Mouse (Mus musculus): Measurements from ENCODE around the gene Trappc6a. TPM values are rescaled to one million over a fixed set of nuclear protein-coding genes. Genes with fewer than 3 reads are reported as not detected.

Gene Trappc6a
- polyA plus RNA-seq, 1 experiment from 2014 or later, result 67.8 TPM

DNA sequence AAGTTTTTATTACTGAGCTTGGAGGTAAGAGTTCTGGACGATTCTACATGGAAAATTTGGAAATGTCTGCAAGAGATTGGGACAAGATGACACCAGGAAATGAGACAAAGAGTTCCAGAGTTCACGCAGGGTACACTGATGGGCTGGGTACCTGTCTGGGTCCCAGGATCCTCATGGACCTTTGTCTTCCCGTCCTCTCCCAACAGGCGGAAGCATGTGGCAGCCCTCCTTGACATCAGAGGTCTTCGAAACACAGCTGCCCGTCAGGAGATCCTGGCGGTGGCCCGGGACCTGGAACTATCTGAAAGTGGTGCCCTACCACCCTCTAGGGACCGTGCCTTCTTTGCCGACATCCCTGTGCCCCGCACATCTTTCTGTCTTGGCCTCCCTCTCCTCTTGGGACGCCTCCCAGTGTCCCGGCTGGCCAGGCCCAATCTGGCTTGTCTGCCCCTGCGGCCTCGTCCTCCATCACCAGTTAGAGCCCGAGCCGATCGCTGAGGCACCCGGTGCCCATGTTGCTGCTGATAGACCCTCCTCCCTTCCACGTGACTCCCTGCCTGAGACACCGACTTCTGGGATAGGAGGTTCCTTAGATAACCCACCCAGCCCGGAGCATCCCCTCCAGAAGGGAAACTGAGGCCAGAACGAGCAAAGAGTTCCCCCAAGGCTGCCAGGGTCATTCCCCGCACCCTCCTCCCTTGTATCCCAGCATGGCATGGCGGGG, 13.3 kb upstream of the Trappc6a start:
- peaks cover 31% of the 10 kb centered on the region for H3K27me3 ChIP-seq
- H3K9ac ChIP-seq, result 0 out of 2 replicates have a peak overlapping the region, but pooled peaks have one; percentile 25
- no peak for ATAC-seq (ENCODE audit: low FRiP score, low read depth)
- H3K9me3 ChIP-seq, result no peaks in the 10 kb centered on the region
- no peak overlapping the region for H3K27ac ChIP-seq
- 81% methylated on average over 25 of the region's 25 CpGs for WGBS
- H3K4me1 ChIP-seq, result peaks cover 16% of the 10 kb centered on the region
- H3K4me3 ChIP-seq, result no peak overlapping the region
- no peaks in the 10 kb centered on the region for H3K36me3 ChIP-seq
- H3K4me2 ChIP-seq (replicated peaks), result no peak overlapping the region

DNA sequence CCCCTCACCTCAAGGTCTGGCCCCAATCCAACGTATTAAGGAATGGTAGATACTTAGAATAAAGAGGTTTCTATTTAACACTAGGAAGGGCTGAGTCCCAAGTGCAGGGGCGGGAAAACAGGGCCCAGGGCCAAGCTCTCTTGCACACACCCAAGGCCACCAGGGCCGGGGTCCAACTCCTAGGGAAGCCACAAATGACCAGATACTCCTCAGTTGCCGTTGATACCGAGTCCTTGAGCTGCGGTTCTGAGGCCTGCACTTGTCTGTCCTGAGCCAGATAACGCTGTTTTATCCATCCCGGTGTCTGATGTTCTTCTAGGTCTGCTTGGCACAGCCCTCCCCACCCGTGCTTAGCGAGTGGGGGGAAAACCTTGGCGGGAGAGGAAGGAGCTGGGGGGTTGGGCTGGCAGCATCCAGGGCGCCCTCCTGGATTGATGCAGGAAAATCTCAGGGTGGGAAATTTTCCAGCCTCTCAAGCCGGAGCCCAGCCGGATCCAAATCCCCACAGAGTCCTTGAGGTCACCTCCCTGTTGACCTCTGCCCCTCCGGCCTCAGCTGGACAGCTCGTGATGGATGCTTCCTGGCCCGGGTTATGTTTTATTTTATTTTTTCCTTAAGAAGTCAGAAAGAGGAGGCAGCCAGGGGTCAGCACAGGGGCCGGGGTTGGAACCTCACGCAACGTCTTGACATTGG, 12.5 kb upstream of the Trappc6a start:
- 0 out of 2 replicates have a peak, but pooled peaks have one; percentile 49 for ATAC-seq (ENCODE audit: low FRiP score, low read depth)
- H3K9ac ChIP-seq, result no peak overlapping the region
- peaks cover 16% of the 10 kb centered on the region for H3K4me1 ChIP-seq
- WGBS, result 58% methylated on average over 20 of the region's 20 CpGs
- H3K4me3 ChIP-seq, result no peak overlapping the region
- peaks cover 24% of the 10 kb centered on the region for H3K27me3 ChIP-seq
- H3K27ac ChIP-seq, result no peak overlapping the region
- H3K36me3 ChIP-seq, result no peaks in the 10 kb centered on the region
- no peaks in the 10 kb centered on the region for H3K9me3 ChIP-seq
- no peak overlapping the region for H3K4me2 ChIP-seq (replicated peaks)

DNA sequence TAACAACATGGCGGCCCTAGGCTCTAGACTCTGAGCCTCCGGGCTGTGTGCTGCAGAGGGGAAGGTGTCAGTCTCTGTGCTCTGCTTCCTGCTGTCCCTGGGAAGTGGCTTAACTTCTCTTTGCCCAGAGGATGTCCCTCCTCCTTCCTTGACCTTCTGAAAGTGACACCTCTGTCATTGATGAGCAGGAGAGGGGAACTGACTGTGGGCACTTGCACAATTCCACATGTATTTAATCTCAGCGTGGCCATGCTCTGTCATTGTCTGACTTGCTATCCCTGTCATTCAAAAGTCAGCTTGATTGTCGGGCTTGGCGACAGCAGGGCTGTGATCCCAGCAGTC, 12.0 kb upstream of the Trappc6a start:
- WGBS, result 80% methylated on average over 5 of the region's 5 CpGs
- no peak for ATAC-seq (ENCODE audit: low FRiP score, low read depth)
- H3K4me3 ChIP-seq, result no peak overlapping the region
- no peaks in the 10 kb centered on the region for H3K9me3 ChIP-seq
- no peak overlapping the region for H3K9ac ChIP-seq
- no peak overlapping the region for H3K4me2 ChIP-seq (replicated peaks)
- H3K27me3 ChIP-seq, result peaks cover 18% of the 10 kb centered on the region
- peaks cover 16% of the 10 kb centered on the region for H3K4me1 ChIP-seq
- H3K36me3 ChIP-seq, result no peaks in the 10 kb centered on the region
- H3K27ac ChIP-seq, result no peak overlapping the region

DNA sequence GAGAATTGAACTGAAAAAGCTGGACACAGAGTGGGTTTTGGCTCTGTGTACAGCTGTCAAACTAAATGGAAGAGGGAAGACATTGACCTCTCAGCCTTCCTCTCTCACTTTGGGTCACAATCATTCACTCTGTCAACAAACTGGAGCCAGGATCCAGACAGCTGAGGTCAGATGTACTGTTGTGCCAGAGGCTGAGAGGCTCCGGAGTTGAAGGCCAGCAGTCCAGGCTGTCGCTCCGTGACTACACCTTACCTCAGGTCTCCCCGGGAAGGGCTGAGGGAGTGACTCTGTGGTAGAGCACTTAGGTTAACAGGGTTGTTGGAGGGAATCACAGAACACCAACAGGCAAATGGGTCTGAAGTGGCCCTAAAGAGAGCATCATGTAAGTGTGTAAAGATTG, 9.9 kb upstream of the Trappc6a start:
- no peak overlapping the region for H3K4me2 ChIP-seq (replicated peaks)
- 86% methylated on average over 4 of the region's 4 CpGs for WGBS

DNA sequence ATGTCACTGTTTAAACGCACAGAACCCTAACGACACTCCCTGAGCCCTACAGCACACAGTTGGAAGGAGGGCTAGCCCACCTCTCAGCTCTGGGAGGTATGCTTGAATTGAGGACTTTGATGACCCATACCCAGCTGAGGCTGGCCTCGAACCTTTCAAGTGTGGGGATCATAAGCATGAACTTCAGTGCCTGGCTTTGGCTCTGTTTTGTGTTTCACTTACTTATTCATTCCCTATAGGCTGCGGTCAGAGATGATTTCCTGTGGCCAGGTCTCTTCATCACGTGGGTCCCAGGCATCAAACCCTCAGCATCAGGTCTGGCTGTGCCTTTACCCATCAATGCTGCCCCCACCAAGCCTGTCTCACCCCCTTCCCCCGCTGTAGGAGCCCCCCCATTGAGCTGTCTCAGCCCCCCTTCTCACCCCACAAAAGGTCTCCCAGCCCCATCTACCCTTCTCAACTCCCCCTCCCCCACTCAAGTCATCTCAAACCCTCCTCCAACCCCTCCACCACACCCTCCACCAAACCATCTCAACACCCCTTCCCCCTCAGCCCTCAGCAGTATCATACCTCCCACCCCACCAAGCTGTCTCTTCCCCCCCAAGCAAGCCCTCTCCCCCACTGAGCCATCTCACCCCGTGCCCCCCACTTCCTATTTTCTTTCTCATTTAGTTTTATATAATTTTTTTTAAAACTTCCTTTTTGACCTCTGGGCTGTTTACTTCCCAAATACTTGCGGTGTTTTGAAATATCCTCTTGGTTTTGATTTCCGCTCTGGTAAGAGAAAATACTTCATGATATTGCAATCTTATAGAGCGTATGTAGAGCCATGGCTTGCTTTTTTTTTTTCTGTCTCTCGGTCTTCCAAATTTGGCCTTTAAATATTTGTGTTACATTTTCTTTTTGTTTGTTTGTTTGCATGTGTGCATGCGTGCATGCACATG, 7.5 kb upstream of the Trappc6a start:
- Histone ChIP-seq H3K4me2 (replicated peaks) (no peak overlapping the region), H3K27ac (no peak overlapping the region), H3K27me3 (no peaks in the 10 kb centered on the region), H3K4me1 (peaks cover under 1% of the 10 kb centered on the region), H3K9me3 (no peaks in the 10 kb centered on the region), H3K9ac (no peak overlapping the region), H3K36me3 (no peaks in the 10 kb centered on the region), H3K4me3 (no peak overlapping the region)
- no peak for ATAC-seq (ENCODE audit: low FRiP score, low read depth)
- WGBS, result 70% methylated on average over 12 of the region's 12 CpGs

More for the DNA sequence above, 9.9 kb upstream of the Trappc6a start:
- no peaks in the 10 kb centered on the region for H3K9me3 ChIP-seq
- H3K4me1 ChIP-seq, result peaks cover 8% of the 10 kb centered on the region
- no peaks in the 10 kb centered on the region for H3K36me3 ChIP-seq
- H3K4me3 ChIP-seq, result no peak overlapping the region
- H3K27me3 ChIP-seq, result peaks cover 2% of the 10 kb centered on the region; the same call in 1 of the 2 replicates
- H3K27ac ChIP-seq, result no peak overlapping the region
- no peak overlapping the region for H3K9ac ChIP-seq
- ATAC-seq (ENCODE audit: low FRiP score, low read depth), result no peak

DNA sequence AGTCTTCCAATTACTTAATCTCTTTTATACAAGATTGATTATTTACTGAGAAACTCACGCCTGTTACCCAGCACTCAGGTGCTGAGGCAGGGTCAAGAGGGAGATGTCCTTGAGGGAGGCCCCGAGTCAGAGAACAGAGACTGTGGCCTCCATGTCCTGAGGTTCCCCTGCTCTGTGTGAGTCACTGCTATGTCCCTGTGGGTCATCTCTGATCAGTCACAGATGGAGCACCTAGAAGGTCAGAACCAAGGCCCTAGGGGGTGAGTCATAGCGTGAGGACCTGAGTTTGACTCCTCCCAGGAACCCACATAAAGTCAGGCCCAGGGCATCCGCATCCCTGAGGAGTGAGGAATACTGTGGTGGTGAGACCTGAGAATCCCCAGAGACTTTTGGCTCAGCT, 6.5 kb upstream of the Trappc6a start:
- Histone ChIP-seq H3K27ac (no peak overlapping the region), H3K9ac (no peak overlapping the region), H3K9me3 (no peaks in the 10 kb centered on the region), H3K27me3 (no peaks in the 10 kb centered on the region), H3K36me3 (no peaks in the 10 kb centered on the region), H3K4me3 (no peak overlapping the region), H3K4me1 (0 out of 2 replicates have a peak, but pooled peaks cover 4% of the 10 kb centered on the region), H3K4me2 (replicated peaks) (no peak overlapping the region)
- 68% methylated on average over 4 of the region's 4 CpGs for WGBS
- no peak for ATAC-seq (ENCODE audit: low FRiP score, low read depth)

GRCm38 (mm10) chr7:19503481-19504068, 4.6 kb upstream of the Trappc6a start:
- Histone ChIP-seq H3K9ac (no peak overlapping the region), H3K4me2 (replicated peaks) (no peak overlapping the region), H3K4me1 (peaks cover 14% of the 10 kb centered on the region), H3K4me3 (no peak overlapping the region), H3K27ac (no peak overlapping the region), H3K9me3 (no peaks in the 10 kb centered on the region), H3K27me3 (no peaks in the 10 kb centered on the region), H3K36me3 (no peaks in the 10 kb centered on the region)
- WGBS, result 40% methylated on average over 5 of the region's 5 CpGs
- ATAC-seq (ENCODE audit: low FRiP score, low read depth), result no peak

GRCm38 (mm10) chr7:19506326-19506725, 1.9 kb upstream of the Trappc6a start:
- no peaks in the 10 kb centered on the region for H3K9me3 ChIP-seq

GRCm38 (mm10) chr7:19506969-19507611, 1.1 kb upstream of the Trappc6a start:
- Histone ChIP-seq H3K9me3 (no peaks in the 10 kb centered on the region), H3K4me3 (peak overlapping the region; percentile 63), H3K27me3 (no peaks in the 10 kb centered on the region), H3K9ac (peak overlapping the region; percentile 82), H3K4me1 (peaks cover 22% of the 10 kb centered on the region), H3K36me3 (no peaks in the 10 kb centered on the region), H3K4me2 (replicated peaks) (peak overlapping the region; percentile 97), H3K27ac (peak overlapping the region; percentile 58; the same call in 1 of the 2 replicates)
- under 1% methylated on average over 68 of the region's 71 CpGs for WGBS
- ATAC-seq (ENCODE audit: low FRiP score, low read depth), result no peak

More at GRCm38 (mm10) chr7:19506326-19506725, 1.9 kb upstream of the Trappc6a start:
- Histone ChIP-seq H3K4me2 (replicated peaks) (peak overlapping the region; percentile 97), H3K4me3 (peak overlapping the region; percentile 63; the same call in 1 of the 2 replicates), H3K9ac (no peak overlapping the region), H3K36me3 (no peaks in the 10 kb centered on the region), H3K4me1 (peaks cover 22% of the 10 kb centered on the region), H3K27me3 (no peaks in the 10 kb centered on the region), H3K27ac (no peak overlapping the region)
- no peak for ATAC-seq (ENCODE audit: low FRiP score, low read depth)
- WGBS, result 32% methylated on average over 6 of the region's 6 CpGs

DNA sequence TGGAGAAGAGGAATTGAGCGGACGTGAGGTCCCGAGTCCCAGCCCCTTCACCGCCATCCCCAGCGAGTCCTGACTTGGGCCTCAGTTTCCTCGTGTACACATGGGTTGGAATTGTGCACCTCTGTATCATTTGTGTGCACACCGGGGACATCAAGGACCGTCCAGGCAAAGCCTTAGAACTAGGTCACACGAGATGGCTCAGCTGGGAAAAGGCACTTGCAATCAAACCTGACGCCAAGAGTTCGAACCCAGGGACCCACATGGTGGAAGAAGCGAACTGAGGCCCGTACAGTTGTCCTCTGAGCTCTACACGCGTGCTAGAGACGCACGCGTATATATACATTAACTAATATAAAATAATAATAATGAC, 598 bp upstream of the Trappc6a start:
- H3K9me3 ChIP-seq, result no peaks in the 10 kb centered on the region
- peak overlapping the region; percentile 97 for H3K4me2 ChIP-seq (replicated peaks)
- H3K27me3 ChIP-seq, result no peaks in the 10 kb centered on the region
- peak overlapping the region; percentile 82 for H3K9ac ChIP-seq
- no peaks in the 10 kb centered on the region for H3K36me3 ChIP-seq
- H3K4me3 ChIP-seq, result peak overlapping the region; percentile 63
- 4% methylated on average over 18 of the region's 18 CpGs for WGBS
- peaks cover 22% of the 10 kb centered on the region for H3K4me1 ChIP-seq
- peak overlapping the region; percentile 58; the same call in 1 of the 2 replicates for H3K27ac ChIP-seq
- no peak for ATAC-seq (ENCODE audit: low FRiP score, low read depth)

GRCm38 (mm10) chr7:19508924-19509568, 851 bp downstream of the Trappc6a start:
- WGBS, result 11% methylated on average over 15 of the region's 15 CpGs
- no peaks in the 10 kb centered on the region for H3K36me3 ChIP-seq
- 0 out of 2 replicates have a peak, but pooled peaks have one; percentile 1 for ATAC-seq (ENCODE audit: low FRiP score, low read depth)

More at GRCm38 (mm10) chr7:19508924-19509568, 851 bp downstream of the Trappc6a start:
- Histone ChIP-seq H3K27me3 (no peaks in the 10 kb centered on the region), H3K4me1 (peaks cover 22% of the 10 kb centered on the region), H3K9me3 (no peaks in the 10 kb centered on the region), H3K9ac (peak overlapping the region; percentile 79), H3K27ac (no peak overlapping the region), H3K4me3 (peak overlapping the region; percentile 63), H3K4me2 (replicated peaks) (peak overlapping the region; percentile 97)

Data from limb, embryonic 13.5 days (tissue).